Mouse (Mus musculus) limb, embryonic 10.5 days (tissue): Measurements from ENCODE around the gene Cxcr5. TPM values are rescaled to one million over a fixed set of nuclear protein-coding genes. Genes with fewer than 3 reads are reported as not detected.

Experiments used
- DNase-seq: peaks from one replicate; pipeline ENCODE4 v3.0.0-alpha.2; 2017; ENCODE audit warnings: low spot score
- H3K27ac ChIP-seq: fragments of 300-500 bp; sonication (generic); 2 replicates; pipeline ENCODE4 v1.5.1; 2016; ENCODE audit warnings: mild to moderate bottlenecking
- H3K27me3 ChIP-seq: fragments of 300-500 bp; sonication (generic); 2 replicates; pipeline ENCODE4 v1.6.1; 2016; ENCODE audit warnings: low read depth, mild to moderate bottlenecking; ENCODE audit not compliant: poor library complexity, severe bottlenecking
- H3K36me3 ChIP-seq: fragments of 300-500 bp; sonication (generic); 2 replicates; pipeline ENCODE4 v1.6.1; 2016; ENCODE audit warnings: mild to moderate bottlenecking, moderate library complexity
- H3K4me1 ChIP-seq: fragments of 300-500 bp; sonication (generic); 2 replicates; pipeline ENCODE4 v1.6.1; 2016
- H3K4me3 ChIP-seq: fragments of 300-500 bp; sonication (generic); 2 replicates; pipeline ENCODE4 v1.5.1; 2016; ENCODE audit warnings: mild to moderate bottlenecking, moderate library complexity
- H3K9me3 ChIP-seq: fragments of 300-500 bp; sonication (generic); replicated peaks from 2 replicates; pipeline ENCODE4 v1.6.1; 2016; ENCODE audit warnings: mild to moderate bottlenecking
- WGBS: fragments of 180-500 bp; shearing (Covaris S2); methylation state at CpG from one replicate; pipeline ENCODE4 v1.1.7; 2016; 5-methylcytosine and 5-hydroxymethylcytosine counted together
- polyA plus RNA-seq: library from polyadenylated mRNA; unstranded; fragments of >200 nt; fragmentation: Nextera tagmentation; extraction: Ambion mirVana; gene quantifications from 2 replicates; pipeline ENCODE4 v1.2.1, GENCODE M21; 2016

Cxcr5 gene
- polyA plus RNA-seq, 1 experiment from 2014 or later = not detected

DNA sequence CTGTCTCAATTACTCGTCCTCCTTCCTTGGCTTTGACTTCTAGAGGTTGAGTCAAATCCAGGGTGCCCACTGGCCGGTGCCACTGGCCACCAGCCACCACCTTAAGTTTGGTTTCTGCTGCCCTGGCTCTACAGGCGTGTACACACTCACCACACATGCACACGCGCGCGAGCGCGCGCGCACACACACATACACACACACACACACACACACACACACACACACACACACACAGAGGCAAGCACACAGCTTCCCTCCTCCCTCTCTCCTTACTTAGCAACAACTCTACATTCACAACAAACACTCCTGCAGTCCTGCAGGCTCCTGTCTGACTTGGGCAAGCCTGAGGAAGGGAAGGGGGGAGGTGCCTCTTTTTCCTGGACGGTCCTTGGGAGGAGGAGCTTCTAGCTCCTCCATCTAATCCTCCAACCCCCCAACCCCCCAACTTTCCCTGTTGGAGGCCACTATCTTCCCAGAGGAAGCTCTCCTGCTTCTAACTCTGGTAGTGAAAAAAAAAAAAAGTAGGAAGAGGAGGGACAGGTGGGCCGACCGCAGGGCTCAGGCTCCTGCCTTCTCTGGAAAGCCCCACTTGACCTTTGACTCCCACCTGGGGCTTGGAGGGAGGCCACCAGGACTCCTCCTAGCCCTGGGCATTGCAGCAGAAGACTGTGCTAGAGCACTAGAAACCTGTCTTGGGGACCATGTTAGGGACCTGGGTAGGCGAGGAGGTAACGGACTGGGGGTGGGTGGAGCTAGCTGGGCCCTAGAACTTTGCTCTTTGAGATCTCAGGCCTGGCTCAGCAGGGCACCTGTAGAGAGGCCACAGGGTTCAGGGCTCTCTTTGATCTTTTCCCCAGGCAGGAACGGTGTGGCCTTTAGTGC, 71.3 kb downstream of the Cxcr5 start:
- Histone ChIP-seq H3K27me3 (no peaks in the 10 kb centered on the region), H3K4me1 (peaks cover 100% of the 10 kb centered on the region), H3K9me3 (no peaks in the 10 kb centered on the region), H3K36me3 (peaks cover 18% of the 10 kb centered on the region), H3K27ac (peak overlapping the region; percentile 96), H3K4me3 (peak overlapping the region; percentile 94)
- 14% methylated on average over 17 of the region's 17 CpGs for WGBS
- DNase-seq = peak; percentile 37

GRCm38 (mm10) chr9:44489651-44490085, 72.0 kb downstream of the Cxcr5 start:
- H3K9me3 ChIP-seq = no peaks in the 10 kb centered on the region
- DNase-seq = peak; percentile 62
- peaks cover 16% of the 10 kb centered on the region for H3K36me3 ChIP-seq
- 5% methylated on average over 17 of the region's 17 CpGs for WGBS
- H3K4me3 ChIP-seq = peak overlapping the region; percentile 94
- H3K27ac ChIP-seq = peak overlapping the region; percentile 96
- H3K27me3 ChIP-seq = no peaks in the 10 kb centered on the region
- peaks cover 100% of the 10 kb centered on the region for H3K4me1 ChIP-seq

- H3K36me3 ChIP-seq = peaks cover 16% of the 10 kb centered on the region
- peaks cover 100% of the 10 kb centered on the region for H3K4me1 ChIP-seq
- H3K9me3 ChIP-seq = no peaks in the 10 kb centered on the region
- H3K27ac ChIP-seq = peak overlapping the region; percentile 96
- peak overlapping the region; percentile 94 for H3K4me3 ChIP-seq
- 5% methylated on average over 5 of the region's 5 CpGs for WGBS
- DNase-seq = peak; percentile 51
- H3K27me3 ChIP-seq = no peaks in the 10 kb centered on the region
Measured at GRCm38 (mm10) chr9:44488855-44489381, 72.8 kb downstream of the Cxcr5 start.

GRCm38 (mm10) chr9:44488416-44488815, 73.3 kb downstream of the Cxcr5 start:
- Histone ChIP-seq H3K36me3 (peaks cover 16% of the 10 kb centered on the region), H3K27me3 (no peaks in the 10 kb centered on the region), H3K27ac (peak overlapping the region; percentile 96), H3K4me3 (peak overlapping the region; percentile 94), H3K9me3 (no peaks in the 10 kb centered on the region), H3K4me1 (peaks cover 100% of the 10 kb centered on the region)
- WGBS = 18% methylated on average over 8 of the region's 8 CpGs
- no peak for DNase-seq

DNA sequence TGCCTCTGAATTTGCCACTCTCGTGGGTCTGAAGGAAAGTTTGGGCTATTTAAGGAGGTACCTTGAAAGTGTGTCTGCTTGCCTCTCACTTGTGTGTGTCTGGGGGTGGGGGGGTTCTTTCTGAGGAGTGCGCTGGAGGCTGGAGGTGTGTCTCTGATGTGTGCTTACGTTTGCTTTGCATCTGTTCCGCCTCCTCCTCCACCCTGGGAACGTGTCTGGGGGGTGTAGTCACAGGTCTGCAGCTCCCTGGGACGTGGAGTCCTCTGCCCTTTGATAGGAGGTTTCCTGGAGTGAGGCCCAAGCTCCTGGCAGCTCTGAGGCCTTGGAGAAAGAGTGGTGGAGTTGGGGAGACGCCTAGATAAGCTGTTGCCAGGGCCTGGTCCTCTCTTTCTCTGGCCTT, 74.2 kb downstream of the Cxcr5 start:
- DNase-seq = no peak
- Histone ChIP-seq H3K27me3 (no peaks in the 10 kb centered on the region), H3K4me1 (peaks cover 94% of the 10 kb centered on the region), H3K36me3 (peaks cover 14% of the 10 kb centered on the region), H3K9me3 (no peaks in the 10 kb centered on the region), H3K27ac (peak overlapping the region; percentile 96), H3K4me3 (peak overlapping the region; percentile 94)
- WGBS = 11% methylated on average over 7 of the region's 7 CpGs

- H3K4me1 ChIP-seq = peaks cover 94% of the 10 kb centered on the region
- peaks cover 8% of the 10 kb centered on the region for H3K36me3 ChIP-seq
- peak overlapping the region; percentile 96 for H3K27ac ChIP-seq
- 21% methylated on average over 15 of the region's 15 CpGs for WGBS
- peak overlapping the region; percentile 94 for H3K4me3 ChIP-seq
- H3K9me3 ChIP-seq = no peaks in the 10 kb centered on the region
- no peak for DNase-seq
- no peaks in the 10 kb centered on the region for H3K27me3 ChIP-seq
Measured at GRCm38 (mm10) chr9:44486741-44487421, 74.8 kb downstream of the Cxcr5 start.

DNA sequence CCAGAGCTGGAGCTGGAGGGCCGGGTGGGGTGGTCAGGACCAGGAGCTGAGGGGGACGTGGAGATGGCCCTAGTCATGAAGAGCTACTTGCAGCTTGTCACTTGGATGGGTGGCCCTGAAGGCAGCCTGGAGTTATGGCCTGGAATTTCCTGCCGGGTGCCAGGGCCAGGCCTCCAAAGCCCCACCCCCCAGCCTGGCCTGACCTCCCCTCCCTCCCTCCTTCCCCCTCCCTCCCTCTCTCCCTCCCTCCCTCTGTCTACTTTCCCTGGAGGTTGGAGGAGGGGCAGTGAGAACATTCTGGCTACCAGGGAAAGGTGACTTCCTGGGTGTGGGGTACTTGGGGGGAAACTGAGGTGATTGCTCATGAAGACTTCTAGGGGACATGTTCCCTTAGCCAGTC, 75.3 kb downstream of the Cxcr5 start:
- 0% methylated on average over 3 of the region's 3 CpGs for WGBS

GRCm38 (mm10) chr9:44485516-44486161, 76.0 kb downstream of the Cxcr5 start:
- peak; percentile 43 for DNase-seq
- H3K9me3 ChIP-seq = no peaks in the 10 kb centered on the region
- peaks cover 88% of the 10 kb centered on the region for H3K4me1 ChIP-seq
- peak overlapping the region; percentile 96 for H3K27ac ChIP-seq
- WGBS = 22% methylated on average over 14 of the region's 14 CpGs
- H3K4me3 ChIP-seq = peak overlapping the region; percentile 94
- H3K27me3 ChIP-seq = no peaks in the 10 kb centered on the region
- 0 out of 2 replicates have a peak, but pooled peaks cover 3% of the 10 kb centered on the region for H3K36me3 ChIP-seq

More for the DNA sequence above, 75.3 kb downstream of the Cxcr5 start:
- Histone ChIP-seq H3K27ac (peak overlapping the region; percentile 96), H3K27me3 (no peaks in the 10 kb centered on the region), H3K4me3 (peak overlapping the region; percentile 94), H3K9me3 (no peaks in the 10 kb centered on the region), H3K36me3 (peaks cover 3% of the 10 kb centered on the region; the same call in 1 of the 2 replicates), H3K4me1 (peaks cover 93% of the 10 kb centered on the region)
- DNase-seq = peak; percentile 66

DNA sequence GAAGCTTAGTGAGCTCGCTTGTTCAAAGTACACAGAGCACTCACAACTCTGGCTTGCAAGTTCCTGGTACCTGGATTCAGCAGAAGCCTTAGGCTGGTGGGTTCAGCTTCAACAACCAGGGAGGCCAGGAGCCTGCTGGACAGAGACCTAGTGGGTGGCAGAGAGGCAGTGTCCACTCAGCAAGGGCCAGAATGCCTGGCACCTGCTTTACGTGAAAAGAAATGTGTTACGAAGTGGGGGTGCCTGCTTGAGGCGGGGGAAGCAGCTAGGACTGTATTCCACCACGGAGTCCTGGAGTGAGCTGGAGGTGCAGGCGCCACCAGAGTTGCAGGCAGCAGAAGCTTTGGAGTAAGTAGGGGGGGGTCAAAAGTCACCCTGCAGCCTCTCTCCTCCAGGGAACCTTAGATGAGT, 76.6 kb downstream of the Cxcr5 start:
- Histone ChIP-seq H3K27ac (peak overlapping the region; percentile 96), H3K9me3 (no peaks in the 10 kb centered on the region), H3K4me3 (peak overlapping the region; percentile 94), H3K27me3 (no peaks in the 10 kb centered on the region), H3K4me1 (peaks cover 88% of the 10 kb centered on the region), H3K36me3 (0 out of 2 replicates have a peak, but pooled peaks cover 3% of the 10 kb centered on the region)
- 16% methylated on average over 6 of the region's 6 CpGs for WGBS
- DNase-seq = no peak

GRCm38 (mm10) chr9:44484311-44485104, 77.2 kb downstream of the Cxcr5 start:
- DNase-seq = no peak
- H3K4me3 ChIP-seq = peak overlapping the region; percentile 94

GRCm38 (mm10) chr9:44483510-44484044, 78.1 kb downstream of the Cxcr5 start:
- H3K36me3 ChIP-seq = no peaks in the 10 kb centered on the region
- peak overlapping the region; percentile 96 for H3K27ac ChIP-seq
- peaks cover 86% of the 10 kb centered on the region for H3K4me1 ChIP-seq
- H3K9me3 ChIP-seq = no peaks in the 10 kb centered on the region
- peak; percentile 79 for DNase-seq
- H3K4me3 ChIP-seq = peak overlapping the region; percentile 94
- WGBS = under 1% methylated on average over 12 of the region's 12 CpGs
- no peaks in the 10 kb centered on the region for H3K27me3 ChIP-seq

More at GRCm38 (mm10) chr9:44484311-44485104, 77.2 kb downstream of the Cxcr5 start:
- Histone ChIP-seq H3K9me3 (no peaks in the 10 kb centered on the region), H3K27ac (peak overlapping the region; percentile 96), H3K27me3 (no peaks in the 10 kb centered on the region), H3K4me1 (peaks cover 87% of the 10 kb centered on the region), H3K36me3 (0 out of 2 replicates have a peak, but pooled peaks cover 3% of the 10 kb centered on the region)
- WGBS = 29% methylated on average over 7 of the region's 7 CpGs
